Mouse (Mus musculus) c-Kit-positive CD71-negative TER-119-negative erythroid progenitor cells, embryonic 14.5 days (primary cell): Measurements from ENCODE around the gene Btbd35f19.
"Not testable (repeated sequence)": the region's sequence is repeated elsewhere in the genome, so short reads cannot be mapped to it uniquely, and the experiment has no call there.

Experiments
- DNase-seq: peaks from one replicate; pipeline ENCODE4 v3.0.0-alpha.2; 2013; ENCODE audit warnings: low read depth

Btbd35f19 gene

DNA sequence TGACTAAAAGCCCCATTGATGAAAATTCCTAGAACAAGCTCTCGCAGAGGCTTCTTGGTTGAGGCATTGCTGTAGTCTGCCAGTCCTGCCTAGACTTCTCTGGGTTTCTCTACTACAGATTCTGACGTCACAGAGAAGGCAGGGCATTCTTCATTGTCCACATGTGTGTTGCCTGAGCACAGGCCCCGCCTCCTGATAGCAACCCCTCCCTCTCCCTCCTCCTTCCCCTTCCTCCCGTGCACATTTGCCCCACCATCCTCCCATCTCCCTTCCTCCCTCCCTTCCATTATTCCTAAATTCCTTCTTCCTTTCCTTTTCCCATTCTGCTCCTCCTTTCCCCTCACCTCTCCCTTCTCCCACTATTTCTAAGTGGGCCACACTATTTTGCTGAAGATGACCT lies at the start of gene Btbd35f19:
TSS of gene Btbd35f19 (minus strand) at position 101 of the 400 bp plus-strand sequence.
- not testable (repeated sequence) for DNase-seq

DNA sequence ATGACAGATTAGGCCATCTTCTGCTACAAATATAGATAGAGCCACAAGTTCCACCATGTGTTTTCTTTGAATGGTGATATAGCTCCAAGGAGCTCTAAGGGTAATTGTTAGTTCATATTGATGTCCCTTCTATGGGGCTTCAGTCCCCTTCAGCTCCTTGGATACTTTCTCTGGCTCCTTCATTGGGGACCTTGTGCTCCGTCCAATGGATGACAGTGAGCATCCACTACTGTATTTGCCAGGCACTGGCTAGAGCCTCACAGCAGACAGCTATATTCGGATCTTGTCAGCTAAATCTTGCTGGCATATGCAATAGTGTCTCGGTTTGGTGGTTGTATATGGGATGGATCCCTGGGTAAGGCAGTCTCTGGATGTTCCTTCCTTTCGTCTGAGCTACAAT lies 41.8 kb downstream of the Btbd35f19 start:
- DNase-seq: not testable (repeated sequence)

DNA sequence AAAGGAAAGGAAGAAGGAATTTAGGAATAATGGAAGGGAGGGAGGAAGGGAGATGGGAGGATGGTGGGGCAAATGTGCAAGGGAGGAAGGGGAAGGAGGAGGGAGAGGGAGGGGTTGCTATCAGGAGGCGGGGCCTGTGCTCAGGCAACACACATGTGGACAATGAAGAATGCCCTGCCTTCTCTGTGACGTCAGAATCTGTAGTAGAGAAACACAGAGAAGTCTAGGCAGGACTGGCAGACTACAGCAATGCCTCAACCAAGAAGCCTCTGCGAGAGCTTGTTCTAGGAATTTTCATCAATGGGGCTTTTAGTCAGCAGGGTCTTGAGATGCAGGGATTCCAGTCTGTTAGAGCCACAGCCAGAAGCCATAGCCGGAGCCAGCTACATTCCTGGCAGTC lies 47.6 kb downstream of the Btbd35f19 start, which contains the start of gene Btbd35f26:
TSS of gene Btbd35f26 (plus strand) at position 301 of the 400 bp plus-strand sequence.
- not testable (repeated sequence) for DNase-seq
